Mouse (Mus musculus): Measurements from ENCODE around the gene Mmaa. TPM values are rescaled to one million over a fixed set of nuclear protein-coding genes. Genes with fewer than 3 reads are reported as not detected.

Gene Mmaa
- polyA plus RNA-seq, 1 experiment = 71.0 TPM

- H3K27ac ChIP-seq (replicated peaks; ENCODE audit: low read depth, low read length) = peak overlapping the region; percentile 56; the same call in 1 of the 2 replicates
- H3K4me3 ChIP-seq (ENCODE audit: insufficient read depth, low read depth, low read length) = no peak overlapping the region
- peaks cover 2% of the 10 kb centered on the region; the same call in 1 of the 2 replicates for H3K4me1 ChIP-seq (ENCODE audit: control insufficient read depth, insufficient read depth, insufficient read length, low read length)
Measured at GRCm38 (mm10) chr8:79301548-79301947, 6.8 kb upstream of the Mmaa start.

GRCm38 (mm10) chr8:79299704-79300103 lies 5.0 kb upstream of the Mmaa start:
- Histone ChIP-seq H3K4me3 (ENCODE audit: insufficient read depth, low read depth, low read length) (no peak overlapping the region), H3K27ac (replicated peaks; ENCODE audit: low read depth, low read length) (no peak overlapping the region), H3K4me1 (ENCODE audit: control insufficient read depth, insufficient read depth, insufficient read length, low read length) (peaks cover 7% of the 10 kb centered on the region; the same call in 1 of the 2 replicates)

- H3K4me3 ChIP-seq (ENCODE audit: insufficient read depth, low read depth, low read length) = no peak overlapping the region
- H3K27ac ChIP-seq (replicated peaks; ENCODE audit: low read depth, low read length) = no peak overlapping the region
- H3K4me1 ChIP-seq (ENCODE audit: control insufficient read depth, insufficient read depth, insufficient read length, low read length) = peaks cover 13% of the 10 kb centered on the region; the same call in 1 of the 2 replicates
Measured at GRCm38 (mm10) chr8:79297763-79298162, 3.0 kb upstream of the Mmaa start.

GRCm38 (mm10) chr8:79295276-79296105 lies 754 bp upstream of the Mmaa start:
- Histone ChIP-seq H3K4me3 (ENCODE audit: insufficient read depth, low read depth, low read length) (peak overlapping the region; percentile 94), H3K4me1 (ENCODE audit: control insufficient read depth, insufficient read depth, insufficient read length, low read length) (peaks cover 14% of the 10 kb centered on the region; the same call in 1 of the 2 replicates), H3K27ac (replicated peaks; ENCODE audit: low read depth, low read length) (peak overlapping the region; percentile 93)

- Histone ChIP-seq H3K4me3 (ENCODE audit: insufficient read depth, low read depth, low read length) (no peak overlapping the region; the same call in 1 of the 2 replicates), H3K4me1 (ENCODE audit: control insufficient read depth, insufficient read depth, insufficient read length, low read length) (peaks cover 14% of the 10 kb centered on the region), H3K27ac (replicated peaks; ENCODE audit: low read depth, low read length) (0 out of 2 replicates have a peak overlapping the region, but pooled peaks have one; percentile 30)
Measured at GRCm38 (mm10) chr8:79293841-79294240, 896 bp downstream of the Mmaa start.

GRCm38 (mm10) chr8:79292712-79293264 lies 1.9 kb downstream of the Mmaa start:
- Histone ChIP-seq H3K27ac (replicated peaks; ENCODE audit: low read depth, low read length) (no peak overlapping the region), H3K4me1 (ENCODE audit: control insufficient read depth, insufficient read depth, insufficient read length, low read length) (peaks cover 14% of the 10 kb centered on the region), H3K4me3 (ENCODE audit: insufficient read depth, low read depth, low read length) (no peak overlapping the region)

- Histone ChIP-seq H3K27ac (replicated peaks; ENCODE audit: low read depth, low read length) (no peak overlapping the region), H3K4me3 (ENCODE audit: insufficient read depth, low read depth, low read length) (no peak overlapping the region), H3K4me1 (ENCODE audit: control insufficient read depth, insufficient read depth, insufficient read length, low read length) (peaks cover 9% of the 10 kb centered on the region)
Measured at GRCm38 (mm10) chr8:79289592-79289991, 5.1 kb downstream of the Mmaa start.

- H3K4me3 ChIP-seq (ENCODE audit: insufficient read depth, low read depth, low read length) = no peak overlapping the region
- H3K4me1 ChIP-seq (ENCODE audit: control insufficient read depth, insufficient read depth, insufficient read length, low read length) = peaks cover 9% of the 10 kb centered on the region
- no peak overlapping the region for H3K27ac ChIP-seq (replicated peaks; ENCODE audit: low read depth, low read length)
Measured at GRCm38 (mm10) chr8:79288681-79289080, 6.1 kb downstream of the Mmaa start.

GRCm38 (mm10) chr8:79288250-79288649 lies 6.5 kb downstream of the Mmaa start:
- H3K27ac ChIP-seq (replicated peaks; ENCODE audit: low read depth, low read length) = no peak overlapping the region
- no peak overlapping the region for H3K4me3 ChIP-seq (ENCODE audit: insufficient read depth, low read depth, low read length)
- H3K4me1 ChIP-seq (ENCODE audit: control insufficient read depth, insufficient read depth, insufficient read length, low read length) = peaks cover 7% of the 10 kb centered on the region

GRCm38 (mm10) chr8:79286424-79286823 lies 8.3 kb downstream of the Mmaa start:
- Histone ChIP-seq H3K27ac (replicated peaks; ENCODE audit: low read depth, low read length) (no peak overlapping the region), H3K4me1 (ENCODE audit: control insufficient read depth, insufficient read depth, insufficient read length, low read length) (no peaks in the 10 kb centered on the region; the same call in 1 of the 2 replicates), H3K4me3 (ENCODE audit: insufficient read depth, low read depth, low read length) (no peak overlapping the region)

GRCm38 (mm10) chr8:79284626-79285025 lies 10.1 kb downstream of the Mmaa start:
- Histone ChIP-seq H3K27ac (replicated peaks; ENCODE audit: low read depth, low read length) (no peak overlapping the region), H3K4me1 (ENCODE audit: control insufficient read depth, insufficient read depth, insufficient read length, low read length) (no peaks in the 10 kb centered on the region), H3K4me3 (ENCODE audit: insufficient read depth, low read depth, low read length) (no peak overlapping the region)

- H3K4me1 ChIP-seq (ENCODE audit: control insufficient read depth, insufficient read depth, insufficient read length, low read length) = no peaks in the 10 kb centered on the region
- no peak overlapping the region for H3K4me3 ChIP-seq (ENCODE audit: insufficient read depth, low read depth, low read length)
- H3K27ac ChIP-seq (replicated peaks; ENCODE audit: low read depth, low read length) = no peak overlapping the region
Measured at GRCm38 (mm10) chr8:79281376-79281890, 13.3 kb downstream of the Mmaa start.

- Histone ChIP-seq H3K4me3 (ENCODE audit: insufficient read depth, low read depth, low read length) (no peak overlapping the region), H3K27ac (replicated peaks; ENCODE audit: low read depth, low read length) (no peak overlapping the region), H3K4me1 (ENCODE audit: control insufficient read depth, insufficient read depth, insufficient read length, low read length) (no peaks in the 10 kb centered on the region)
Measured at GRCm38 (mm10) chr8:79277264-79277870, 17.4 kb downstream of the Mmaa start.

GRCm38 (mm10) chr8:79274940-79275339 lies 19.8 kb downstream of the Mmaa start:
- no peak overlapping the region for H3K27ac ChIP-seq (replicated peaks; ENCODE audit: low read depth, low read length)
- no peaks in the 10 kb centered on the region for H3K4me1 ChIP-seq (ENCODE audit: control insufficient read depth, insufficient read depth, insufficient read length, low read length)
- H3K4me3 ChIP-seq (ENCODE audit: insufficient read depth, low read depth, low read length) = no peak overlapping the region

- H3K4me3 ChIP-seq (ENCODE audit: insufficient read depth, low read depth, low read length) = no peak overlapping the region
- H3K4me1 ChIP-seq (ENCODE audit: control insufficient read depth, insufficient read depth, insufficient read length, low read length) = no peaks in the 10 kb centered on the region
- no peak overlapping the region for H3K27ac ChIP-seq (replicated peaks; ENCODE audit: low read depth, low read length)
Measured at GRCm38 (mm10) chr8:79273776-79274175, 21.0 kb downstream of the Mmaa start.
